Mouse (Mus musculus): Measurements from ENCODE around the gene Ccr2.
"Not testable (repeated sequence)": the region's sequence is repeated elsewhere in the genome, so short reads cannot be mapped to it uniquely, and the experiment has no call there.

The Ccr2 gene

GRCm38 (mm10) chr9:124101723-124102122 is at the start of gene Ccr2:
Gene Ccr2 (plus strand): TSS chr9:124101950.
- no peak for DNase-seq

GRCm38 (mm10) chr9:124053532-124053931 is 48.2 kb upstream of the Ccr2 start:
- no peak for DNase-seq

DNA sequence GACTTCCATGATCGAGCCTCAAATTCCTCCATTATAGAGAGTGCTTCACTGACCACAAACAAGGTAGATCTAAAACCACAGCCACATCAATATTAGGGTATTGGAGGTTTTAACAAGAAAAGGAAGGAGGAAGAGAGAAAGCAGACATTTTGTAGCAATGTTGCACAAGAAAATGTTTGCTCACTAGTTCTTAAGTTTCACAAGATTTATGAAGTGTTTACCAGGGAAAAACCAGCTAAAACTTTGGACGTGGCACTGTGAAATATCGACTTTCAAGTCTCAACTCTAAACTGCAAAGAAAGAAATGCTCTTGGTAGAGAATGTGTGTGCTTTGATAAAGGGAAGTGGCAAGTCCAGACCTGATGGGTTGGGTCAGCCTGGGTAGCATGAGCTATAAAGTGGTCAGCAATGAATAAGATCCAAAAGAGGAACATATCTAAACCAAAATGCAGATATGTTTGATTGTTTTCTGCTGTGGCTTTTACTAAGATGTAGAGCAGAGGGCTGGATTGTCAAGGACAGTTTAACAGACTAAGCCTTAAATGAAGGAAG is 45.5 kb upstream of the Ccr2 start:
- DNase-seq, result no peak

DNA sequence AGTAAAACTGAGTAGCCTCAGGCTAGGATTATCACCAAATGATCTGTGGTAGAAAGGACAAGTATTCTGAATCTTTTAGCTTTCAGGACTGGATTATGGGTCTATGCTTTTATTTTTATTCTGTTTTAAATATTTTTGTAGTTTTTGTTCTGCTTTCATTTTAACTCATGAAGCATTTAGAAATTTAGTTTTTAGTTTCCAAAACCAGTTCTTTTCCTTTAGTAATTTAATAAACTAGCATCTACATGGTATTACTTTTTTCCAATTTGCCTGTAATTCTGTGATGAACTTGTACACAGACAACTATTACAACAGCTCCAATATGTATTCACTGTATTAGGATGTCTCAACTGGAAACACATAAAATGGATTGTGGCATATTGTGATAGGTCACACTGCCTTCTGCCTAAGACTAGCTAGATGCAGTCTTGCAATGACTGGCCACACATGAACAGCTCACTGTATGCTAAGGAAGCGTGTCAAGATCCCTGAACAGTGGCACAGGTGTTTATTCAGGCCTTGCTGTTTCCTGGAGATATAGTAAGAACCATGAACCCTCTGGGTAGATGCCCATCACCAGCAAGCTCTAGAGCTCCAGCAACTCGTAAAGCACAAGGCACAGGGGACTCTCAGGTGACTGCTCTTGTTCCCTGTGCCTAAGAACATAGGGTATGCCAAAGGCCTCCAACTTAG is 41.9 kb upstream of the Ccr2 start:
- no peak for DNase-seq

DNA sequence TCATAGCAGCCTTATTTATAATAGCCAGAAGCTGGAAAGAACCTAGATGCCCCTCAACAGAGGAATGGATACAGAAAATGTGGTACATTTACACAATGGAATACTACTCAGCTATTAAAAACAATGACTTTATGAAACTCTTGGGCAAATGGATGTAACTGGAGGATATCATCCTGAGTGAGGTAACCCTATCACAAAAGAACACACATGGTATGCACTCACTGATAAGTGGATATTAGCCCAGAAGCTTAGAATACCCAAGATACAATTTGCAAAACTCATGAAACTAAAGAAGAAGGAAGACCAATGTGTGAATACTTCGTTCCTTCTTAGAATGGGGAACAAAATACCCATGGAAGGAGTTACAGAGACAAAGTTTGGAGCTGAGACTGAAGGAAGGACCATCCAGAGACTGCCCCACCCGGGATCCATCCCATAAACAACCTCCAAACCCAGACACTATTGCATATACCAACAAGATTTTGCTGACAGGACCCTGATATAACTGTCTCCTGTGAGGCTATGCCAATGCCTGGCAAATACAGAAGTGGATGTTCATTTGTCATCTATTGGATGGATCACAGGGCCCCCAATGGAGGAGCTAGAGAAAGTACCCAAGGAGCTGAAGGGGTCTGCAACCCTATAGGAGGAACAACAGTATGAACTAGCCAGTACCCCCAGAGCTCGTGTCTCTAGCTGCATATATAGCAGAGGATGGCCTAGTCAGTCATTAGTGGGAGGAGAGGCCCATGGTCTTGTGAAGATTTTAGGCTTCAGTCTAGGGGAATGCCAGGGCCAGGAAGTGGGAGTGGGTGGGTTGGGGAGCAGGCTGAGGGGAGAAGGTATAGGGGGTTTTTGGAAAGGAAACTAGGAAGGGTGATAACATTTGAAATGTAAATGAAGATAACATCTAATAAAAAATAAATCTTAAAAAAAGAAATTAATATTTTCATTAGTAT is 40.0 kb upstream of the Ccr2 start:
- DNase-seq, result not testable (repeated sequence)

GRCm38 (mm10) chr9:124066572-124067103 is 35.1 kb upstream of the Ccr2 start:
- no peak for DNase-seq

- no peak for DNase-seq
Measured at GRCm38 (mm10) chr9:124068098-124069058, 33.4 kb upstream of the Ccr2 start.

- no peak for DNase-seq
Measured at GRCm38 (mm10) chr9:124071506-124071905, 30.2 kb upstream of the Ccr2 start.

GRCm38 (mm10) chr9:124079803-124080202 is 21.9 kb upstream of the Ccr2 start:
- DNase-seq, result no peak

GRCm38 (mm10) chr9:124080471-124080870 is 21.3 kb upstream of the Ccr2 start:
- not testable (repeated sequence) for DNase-seq

DNA sequence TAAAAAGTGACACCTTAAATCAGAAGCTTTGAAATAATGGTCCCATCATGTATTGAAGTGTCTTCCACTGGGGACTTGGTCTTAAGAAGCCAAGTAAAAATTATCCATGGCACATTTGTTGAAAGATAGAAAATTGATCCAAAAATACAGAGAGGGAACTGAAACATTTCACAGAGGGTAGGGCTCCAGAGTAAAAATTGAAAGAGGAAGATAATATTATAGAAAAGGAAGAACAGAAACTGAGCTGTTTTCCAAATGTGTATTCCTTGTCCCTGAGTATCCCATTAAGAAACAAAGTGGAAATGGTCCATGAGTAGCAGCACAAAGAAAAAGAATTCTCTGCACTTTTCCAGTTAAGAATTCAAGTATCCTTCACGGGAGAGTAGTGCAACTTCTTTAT is 11.3 kb upstream of the Ccr2 start:
- no peak for DNase-seq

DNA sequence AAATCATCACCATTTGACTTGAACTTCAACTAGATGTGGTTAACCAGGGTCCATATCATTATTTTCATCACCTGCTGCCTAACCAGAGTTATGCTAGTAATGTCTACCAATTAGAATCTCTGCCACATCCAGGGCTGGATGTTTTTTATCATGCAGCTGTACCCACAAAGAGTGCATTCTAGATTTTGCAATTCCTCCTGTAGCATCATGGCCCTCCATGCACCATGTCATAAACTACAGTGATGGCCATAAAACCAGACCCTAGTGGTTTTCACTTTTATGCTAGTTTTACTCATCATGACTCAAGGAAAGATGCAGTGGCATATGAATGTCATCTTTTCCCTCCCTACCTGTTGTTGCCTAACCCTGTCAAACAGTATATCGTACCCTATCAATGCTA is 2.6 kb upstream of the Ccr2 start:
- no peak for DNase-seq

- no peak for DNase-seq
Measured at GRCm38 (mm10) chr9:124100357-124100756, 1.4 kb upstream of the Ccr2 start.

DNA sequence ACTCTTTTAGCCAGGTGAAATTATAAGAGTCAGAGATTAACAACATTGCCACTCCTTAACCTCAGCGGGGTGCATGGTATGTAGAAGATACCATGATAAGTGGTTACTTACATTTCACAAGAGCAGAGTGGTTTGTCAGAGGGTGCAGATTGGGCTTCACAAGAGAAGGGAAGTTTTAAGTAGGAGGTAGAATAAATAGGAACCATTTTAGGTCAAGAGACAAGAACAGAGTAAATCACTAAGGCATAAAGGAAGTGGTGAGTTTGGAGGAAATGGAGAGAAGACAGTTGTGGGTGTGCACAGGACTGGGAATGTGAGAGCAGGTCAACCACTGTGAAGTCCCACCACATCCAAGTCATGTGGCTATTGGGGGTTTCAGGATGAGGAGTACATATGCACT is 1.4 kb downstream of the Ccr2 start:
- DNase-seq, result no peak

DNA sequence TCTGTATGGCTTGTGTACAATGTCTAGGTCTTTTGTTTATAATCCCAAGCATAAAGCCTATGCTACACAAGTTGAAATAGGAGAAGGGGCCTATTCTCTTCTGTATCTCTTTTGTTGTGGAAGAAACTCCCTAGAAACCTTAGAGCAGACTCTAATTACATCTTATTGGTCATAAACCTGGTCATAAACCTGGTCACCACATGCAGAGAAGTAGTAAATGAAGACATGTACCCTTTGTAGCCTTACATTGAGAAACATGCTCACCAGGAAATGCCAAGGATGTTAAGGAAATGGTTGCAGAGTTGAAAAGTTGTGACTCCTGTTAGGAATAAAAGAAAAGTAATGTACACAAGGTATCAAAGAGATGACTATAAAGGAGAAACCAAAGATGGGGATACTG is 3.4 kb downstream of the Ccr2 start:
- DNase-seq, result no peak

GRCm38 (mm10) chr9:124107232-124107631 is 5.5 kb downstream of the Ccr2 start:
- DNase-seq, result no peak

- no peak for DNase-seq
Measured at GRCm38 (mm10) chr9:124108356-124109127, 6.8 kb downstream of the Ccr2 start.

GRCm38 (mm10) chr9:124111997-124112396 is 10.2 kb downstream of the Ccr2 start:
- no peak for DNase-seq

DNA sequence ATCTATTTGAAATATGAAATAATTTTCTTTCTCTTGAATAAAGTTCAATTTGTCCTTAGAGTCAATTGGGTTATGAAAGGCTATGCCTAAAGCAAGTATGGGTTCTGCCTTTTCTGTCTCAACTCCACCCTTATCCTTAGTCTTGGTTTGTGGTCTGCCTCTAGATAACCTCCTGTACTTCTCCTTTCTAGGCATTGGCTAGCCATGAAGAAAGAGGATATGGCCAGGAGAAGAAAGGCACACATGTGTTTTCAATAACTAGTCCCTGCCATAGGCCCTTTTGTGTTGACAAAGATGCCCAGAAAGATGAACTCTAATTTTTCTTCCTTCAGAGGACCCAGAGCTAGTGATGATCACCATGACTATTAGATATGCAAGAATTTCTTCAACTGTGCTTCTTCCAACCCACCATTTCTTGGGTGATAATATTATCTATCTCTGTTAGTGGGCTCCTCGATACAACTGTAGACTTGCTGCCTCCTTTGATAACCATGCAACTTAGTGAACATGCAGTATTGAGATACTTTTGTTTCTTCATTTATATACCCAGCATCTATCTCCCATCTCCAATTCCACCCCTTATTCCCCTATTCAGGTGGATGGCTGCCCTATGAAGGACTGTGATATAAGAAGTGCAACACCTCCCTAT is 11.0 kb downstream of the Ccr2 start:
- DNase-seq, result no peak

GRCm38 (mm10) chr9:124113777-124114176 is 12.0 kb downstream of the Ccr2 start:
- no peak for DNase-seq

DNA sequence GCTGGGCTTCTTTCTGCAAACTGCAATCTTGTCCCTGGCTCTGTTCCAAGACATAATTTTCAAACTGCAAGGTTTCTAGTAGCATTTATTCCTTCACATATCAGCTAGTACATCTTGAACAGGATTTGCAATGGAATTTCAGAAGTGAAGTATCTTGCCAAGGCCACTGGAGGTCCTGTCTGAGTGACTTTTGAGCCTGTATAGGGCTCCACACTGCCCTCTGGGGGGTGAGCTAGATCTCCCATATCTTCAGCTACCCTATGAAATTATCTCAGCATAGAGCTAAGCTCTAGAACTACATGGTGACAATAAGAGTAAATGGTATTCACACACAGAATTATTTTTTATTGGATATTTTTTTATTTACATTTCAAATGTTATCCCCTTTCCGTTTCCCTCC is 16.7 kb downstream of the Ccr2 start:
- no peak for DNase-seq
